ENCODE assay signal across 9 mouse cellular contexts in genomic region chr7:112697162-112697841, GRCm38 (mm10). TPM values are rescaled to one million over a fixed set of nuclear protein-coding genes. Genes with fewer than 3 reads are reported as not detected.
DNase-seq lines count a peak whose midpoint lies in the region; ATAC-seq lines count a peak whose summit lies in the region.
"Had no signal": no experiment of that assay in that cellular context is flagged by ENCODE, and none has a peak within 500 bp of the region (broad histone marks: within the 10 kb centered on the region; RNA-seq: fewer than 3 reads in every experiment).

No protein-coding gene starts in this region.

- no peaks in the 10 kb centered on the region for H3K27me3 ChIP-seq in forebrain, embryonic 12.5 days
- H3K27me3 ChIP-seq in midbrain, embryonic 13.5 days = no peaks in the 10 kb centered on the region

- DNase-seq in right cerebral cortex, postnatal 14 days = peak; percentile 19
- no peak for DNase-seq in right cerebral cortex, adult 2 months (ENCODE audit: low spot score in 2 of 2)
- DNase-seq in heart, postnatal 25 days (ENCODE audit: low spot score) = peak; percentile 57
- peak; percentile 81 to 85 for DNase-seq in kidney, postnatal 4 days
- DNase-seq in thymus, postnatal 4 days = no peak
- DNase-seq in spleen, postnatal 36 days (ENCODE audit: low spot score in 2 of 2) = no peak

- peak overlapping the region; percentile 48 for H3K9ac ChIP-seq in forebrain, embryonic 12.5 days
- H3K9ac ChIP-seq in midbrain, embryonic 13.5 days (replicated peaks) = no peak overlapping the region

- H3K27ac ChIP-seq in forebrain, embryonic 12.5 days = peak overlapping the region; percentile 68
- peak overlapping the region; percentile 66 for H3K27ac ChIP-seq in midbrain, embryonic 13.5 days
- H3K27ac ChIP-seq: macrophage had no signal

- peaks cover 76% of the 10 kb centered on the region for H3K4me1 ChIP-seq in forebrain, embryonic 12.5 days
- H3K4me1 ChIP-seq in midbrain, embryonic 13.5 days (replicated peaks) = peaks cover 67% of the 10 kb centered on the region

- no peaks in the 10 kb centered on the region for H3K36me3 ChIP-seq in forebrain, embryonic 12.5 days (replicated peaks)
- H3K36me3 ChIP-seq in midbrain, embryonic 13.5 days = no peaks in the 10 kb centered on the region

- H3K4me3 ChIP-seq in forebrain, embryonic 12.5 days (replicated peaks) = no peak overlapping the region
- H3K4me3 ChIP-seq in midbrain, embryonic 13.5 days (replicated peaks) = no peak overlapping the region

- H3K9me3 ChIP-seq in forebrain, embryonic 12.5 days = no peaks in the 10 kb centered on the region
- no peaks in the 10 kb centered on the region for H3K9me3 ChIP-seq in midbrain, embryonic 13.5 days

- WGBS in forebrain, embryonic 12.5 days = 4% methylated on average over 10 of the region's 10 CpGs
- WGBS in midbrain, embryonic 13.5 days = 8% methylated on average over 10 of the region's 10 CpGs

- H3K4me2 ChIP-seq in forebrain, embryonic 12.5 days = peak overlapping the region; percentile 24
- peak overlapping the region; percentile 25; the same call in 1 of the 2 replicates for H3K4me2 ChIP-seq in midbrain, embryonic 13.5 days (replicated peaks)

- peak; percentile 58; the same call in 1 of the 2 replicates for ATAC-seq in forebrain, embryonic 12.5 days (ENCODE audit: low FRiP score)
- ATAC-seq in midbrain, embryonic 13.5 days = peak; percentile 59

- intact Hi-C loops in heart, postnatal 25 days (cut with DNase I) = loop anchor here (2.0 kb wide), 1 partner anchor 19 kb away; the partner anchor contains the start of gene Tead1

RNA-seq across cellular contexts. Expression of gene Tead1, which starts 18.2 kb away (rescaled TPM):
- polyA plus RNA-seq in forebrain, embryonic 12.5 days (2016; fragmentation: Nextera tagmentation; extraction: Ambion mirVana) = 20.7 and 28.3 TPM in 2 replicates
- total RNA-seq in heart, postnatal 25 days (2021) = 100 to 1,000 TPM; 181 to 186 TPM
- polyA plus RNA-seq in midbrain, embryonic 13.5 days (2015; fragmentation: Nextera tagmentation; extraction: Ambion mirVana) = 16.9 and 18.9 TPM in 2 replicates
- polyA plus RNA-seq: macrophage had no signal

Comparison
In these comparisons a context has a peak if more than half of its experiments do, and no peak if none do; other contexts are left out.
1. DNase-seq: peak in right cerebral cortex, postnatal 14 days (single experiment), heart, postnatal 25 days (single experiment) and kidney, postnatal 4 days (2 of 2); none in right cerebral cortex, adult 2 months (0 of 2), thymus, postnatal 4 days (single experiment) and spleen, postnatal 36 days (0 of 2).